Mouse (Mus musculus): Measurements from ENCODE around the gene Itpr3. TPM values are rescaled to one million over a fixed set of nuclear protein-coding genes. Genes with fewer than 3 reads are reported as not detected.

Itpr3 gene
- total RNA-seq, 2 experiments from 2014 or later: 3.6 to 6.2 TPM

- ATAC-seq (replicated peaks; ENCODE audit: poor library complexity): no peak
Observed at GRCm38 (mm10) chr17:27110072-27110471, 53.0 kb downstream of the Itpr3 start.

- ATAC-seq (replicated peaks; ENCODE audit: poor library complexity): peak; percentile 65
Observed at GRCm38 (mm10) chr17:27118676-27119539, 61.8 kb downstream of the Itpr3 start.

- ATAC-seq (replicated peaks; ENCODE audit: poor library complexity): no peak
Observed at GRCm38 (mm10) chr17:27119540-27119895, 62.4 kb downstream of the Itpr3 start.

- ATAC-seq (replicated peaks; ENCODE audit: poor library complexity): no peak
Observed at GRCm38 (mm10) chr17:27119954-27120353, 62.9 kb downstream of the Itpr3 start.

GRCm38 (mm10) chr17:27120561-27121024 is 63.5 kb downstream of the Itpr3 start:
- ATAC-seq (replicated peaks; ENCODE audit: poor library complexity): no peak

GRCm38 (mm10) chr17:27121266-27121665 is 64.2 kb downstream of the Itpr3 start:
- no peak for ATAC-seq (replicated peaks; ENCODE audit: poor library complexity)

- no peak for ATAC-seq (replicated peaks; ENCODE audit: poor library complexity)
Observed at GRCm38 (mm10) chr17:27121781-27122180, 64.7 kb downstream of the Itpr3 start.

GRCm38 (mm10) chr17:27122701-27123100 is 65.6 kb downstream of the Itpr3 start:
- ATAC-seq (replicated peaks; ENCODE audit: poor library complexity): no peak

GRCm38 (mm10) chr17:27123103-27123502 is 66.0 kb downstream of the Itpr3 start:
- ATAC-seq (replicated peaks; ENCODE audit: poor library complexity): no peak

- ATAC-seq (replicated peaks; ENCODE audit: poor library complexity): no peak
Observed at GRCm38 (mm10) chr17:27123813-27124375, 66.8 kb downstream of the Itpr3 start.

GRCm38 (mm10) chr17:27125185-27125584 is 68.1 kb downstream of the Itpr3 start:
- peak; percentile 90 for ATAC-seq (replicated peaks; ENCODE audit: poor library complexity)

- ATAC-seq (replicated peaks; ENCODE audit: poor library complexity): no peak
Observed at GRCm38 (mm10) chr17:27125669-27126202, 68.6 kb downstream of the Itpr3 start.

GRCm38 (mm10) chr17:27126974-27127373 is 69.9 kb downstream of the Itpr3 start:
- no peak for ATAC-seq (replicated peaks; ENCODE audit: poor library complexity)

- ATAC-seq (replicated peaks; ENCODE audit: poor library complexity): no peak
Observed at GRCm38 (mm10) chr17:27128189-27128588, 71.1 kb downstream of the Itpr3 start.

- ATAC-seq (replicated peaks; ENCODE audit: poor library complexity): no peak
Observed at GRCm38 (mm10) chr17:27129291-27129690, 72.2 kb downstream of the Itpr3 start.

- no peak for ATAC-seq (replicated peaks; ENCODE audit: poor library complexity)
Observed at GRCm38 (mm10) chr17:27129819-27130218, 72.7 kb downstream of the Itpr3 start.

GRCm38 (mm10) chr17:27130246-27130645 is 73.1 kb downstream of the Itpr3 start:
- ATAC-seq (replicated peaks; ENCODE audit: poor library complexity): no peak

GRCm38 (mm10) chr17:27131240-27131665 is 74.1 kb downstream of the Itpr3 start:
- ATAC-seq (replicated peaks; ENCODE audit: poor library complexity): no peak

- no peak for ATAC-seq (replicated peaks; ENCODE audit: poor library complexity)
Observed at GRCm38 (mm10) chr17:27132238-27132637, 75.1 kb downstream of the Itpr3 start.

- peak; percentile 88 for ATAC-seq (replicated peaks; ENCODE audit: poor library complexity)
Observed at GRCm38 (mm10) chr17:27133551-27134141, 76.5 kb downstream of the Itpr3 start, which contains the start of gene Uqcc2. TSS of gene Uqcc2 (minus strand) at chr17:27133916.

GRCm38 (mm10) chr17:27134187-27134586 is 77.1 kb downstream of the Itpr3 start:
- ATAC-seq (replicated peaks; ENCODE audit: poor library complexity): peak; percentile 21; the same call in 1 of the 2 replicates

All from megakaryocyte progenitor cell, adult 5-6 weeks (primary cell).